Mouse (Mus musculus): ENCODE data around the gene Dync1li2.

- TF ChIP-seq CTCF (IDR thresholded peaks at IDR 0.05) (no peak), EP300 (IDR thresholded peaks at IDR 0.05; ENCODE audit: insufficient read depth, low read depth, low read length) (no peak)
These were observed 66.9 kb downstream of the Dync1li2 start for GRCm38 (mm10) chr8:104375959-104376358.
